Mouse (Mus musculus): ENCODE results near the gene BC025920.

BC025920 gene

DNA sequence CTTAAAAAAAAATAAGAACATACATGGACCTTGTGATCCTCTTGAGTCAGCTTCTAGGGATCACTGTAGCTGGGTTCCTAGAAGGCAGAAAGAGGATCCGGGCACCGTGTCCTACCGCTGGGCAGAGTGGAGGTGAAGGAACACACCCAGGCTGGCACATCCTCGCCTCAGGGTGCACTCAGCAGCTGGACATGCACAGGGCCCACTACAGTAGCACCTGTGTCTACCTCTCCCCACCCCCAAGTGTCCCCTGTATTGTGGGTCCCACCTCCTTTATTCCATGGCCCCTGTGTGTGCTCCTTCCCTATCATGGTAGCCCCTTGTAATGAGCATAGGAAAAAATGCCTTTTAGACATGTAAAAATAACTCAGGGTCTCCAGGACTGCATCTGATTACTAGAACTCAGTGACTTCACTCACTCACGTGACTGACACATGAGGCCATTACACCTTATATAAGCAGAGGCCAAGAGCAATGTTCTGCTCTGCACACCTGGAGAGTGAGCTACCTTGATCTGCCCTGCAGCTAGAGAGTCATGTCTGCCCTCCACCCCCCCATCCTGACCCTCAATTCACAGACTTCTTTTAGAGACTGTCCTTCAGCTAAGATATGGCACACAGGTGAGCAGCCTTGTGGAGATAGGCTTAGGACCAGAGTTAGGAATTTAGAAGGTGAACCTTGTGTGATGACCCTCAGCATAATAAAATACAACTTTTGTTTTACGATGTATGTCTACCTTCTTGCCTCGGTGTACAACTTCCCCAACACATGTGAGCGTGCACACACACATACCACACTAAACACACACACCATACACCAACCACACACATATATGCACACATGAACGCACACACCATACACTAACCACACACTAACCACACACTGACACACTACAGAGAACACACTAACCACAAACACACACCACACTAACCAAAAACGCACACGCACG is 1.8 kb upstream of the BC025920 start:
- no peak for DNase-seq

DNA sequence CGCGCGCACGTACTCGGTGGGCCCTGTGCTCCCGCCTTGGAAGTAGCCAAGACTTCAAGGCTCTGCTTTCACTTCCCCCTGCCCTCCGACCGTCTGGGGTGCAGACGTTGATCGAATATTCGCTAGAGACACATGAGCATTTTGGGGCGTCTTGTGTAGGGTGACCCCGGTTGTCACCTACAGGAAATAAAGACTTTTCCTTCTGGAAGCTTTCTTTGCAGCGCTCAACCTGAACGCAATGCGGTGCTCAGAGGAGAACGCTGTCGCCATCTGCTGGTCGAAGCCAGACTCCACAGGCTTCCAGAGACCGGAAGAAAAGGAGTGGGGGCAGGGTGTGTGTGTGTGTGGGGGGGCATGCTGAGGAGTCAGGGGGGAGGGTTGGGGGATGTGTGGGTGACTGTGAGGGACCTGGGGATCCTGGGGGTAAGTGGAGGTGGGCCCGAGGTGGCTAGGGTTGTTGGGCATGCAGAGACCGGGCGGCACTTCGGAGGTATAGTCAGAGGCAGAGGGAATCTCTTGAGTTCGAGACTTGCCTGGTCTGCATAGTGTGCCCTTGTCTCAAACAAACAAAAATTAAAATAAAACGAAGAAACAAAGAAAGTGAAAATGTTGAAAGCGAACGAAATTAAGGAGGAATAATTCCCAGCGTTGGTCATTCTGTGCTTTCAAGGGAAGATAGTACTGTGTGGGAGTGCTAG is 953 bp upstream of the BC025920 start:
- DNase-seq: peak; percentile 85 to 90

GRCm38 (mm10) chr10:81605666-81605973 is 450 bp upstream of the BC025920 start:
- DNase-seq: no peak

GRCm38 (mm10) chr10:81608308-81608707 is 2.2 kb downstream of the BC025920 start:
- no peak for DNase-seq

DNA sequence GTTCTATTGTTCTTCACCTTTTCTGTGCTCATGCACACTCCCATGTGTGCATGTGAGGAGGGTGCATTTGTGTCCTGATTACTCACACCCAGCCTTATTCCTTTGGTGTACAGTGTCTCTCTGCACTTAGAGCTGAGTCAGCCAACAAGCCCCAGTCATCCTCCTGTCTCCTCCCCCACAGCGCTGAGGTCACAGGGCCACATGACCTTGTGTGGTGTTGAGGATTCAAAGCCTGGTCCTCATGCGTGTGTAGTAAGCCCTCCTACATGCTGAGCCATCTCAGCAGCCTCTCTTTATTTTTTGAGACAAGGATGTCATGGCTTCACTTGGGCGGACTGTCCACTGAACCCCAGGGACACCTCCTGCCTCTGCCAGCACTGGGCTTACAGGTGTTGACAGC is 6.7 kb downstream of the BC025920 start:
- no peak for DNase-seq

- DNase-seq: no peak
These were observed 9.4 kb downstream of the BC025920 start for GRCm38 (mm10) chr10:81615486-81615885.

DNA sequence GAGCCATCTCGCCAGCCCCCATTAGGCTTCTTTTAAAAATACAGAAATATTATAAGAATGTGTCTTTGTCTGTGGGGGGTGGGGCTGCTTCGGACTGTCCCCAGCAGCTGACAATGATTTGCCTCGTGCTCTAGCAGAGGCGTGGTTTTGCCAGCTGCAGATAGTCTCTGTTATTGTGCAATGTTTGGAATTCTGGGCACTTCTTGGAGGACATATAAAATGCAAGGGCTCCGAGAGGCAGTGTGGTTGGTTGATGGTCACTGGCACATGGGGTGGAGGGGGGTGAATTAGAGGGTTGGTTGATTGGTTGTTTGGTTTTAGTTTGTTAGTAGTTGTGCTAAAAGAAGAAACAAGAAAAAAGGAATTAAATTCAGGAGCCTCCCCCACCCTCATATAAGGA is 13.9 kb downstream of the BC025920 start:
- DNase-seq: no peak

- no peak for DNase-seq
These were observed 14.7 kb downstream of the BC025920 start for GRCm38 (mm10) chr10:81620786-81621185.

- DNase-seq: no peak
These were observed 17.4 kb downstream of the BC025920 start for GRCm38 (mm10) chr10:81623441-81623840.

GRCm38 (mm10) chr10:81626101-81626993 is 20.3 kb downstream of the BC025920 start:
- no peak for DNase-seq

- DNase-seq: peak; percentile 95 to 96
These were observed 21.1 kb downstream of the BC025920 start, which contains the start of gene Sirt6 for GRCm38 (mm10) chr10:81626994-81627835. TSS of gene Sirt6 (minus strand) at chr10:81627797.

GRCm38 (mm10) chr10:81627836-81628220 is 21.8 kb downstream of the BC025920 start:
- DNase-seq: no peak

DNA sequence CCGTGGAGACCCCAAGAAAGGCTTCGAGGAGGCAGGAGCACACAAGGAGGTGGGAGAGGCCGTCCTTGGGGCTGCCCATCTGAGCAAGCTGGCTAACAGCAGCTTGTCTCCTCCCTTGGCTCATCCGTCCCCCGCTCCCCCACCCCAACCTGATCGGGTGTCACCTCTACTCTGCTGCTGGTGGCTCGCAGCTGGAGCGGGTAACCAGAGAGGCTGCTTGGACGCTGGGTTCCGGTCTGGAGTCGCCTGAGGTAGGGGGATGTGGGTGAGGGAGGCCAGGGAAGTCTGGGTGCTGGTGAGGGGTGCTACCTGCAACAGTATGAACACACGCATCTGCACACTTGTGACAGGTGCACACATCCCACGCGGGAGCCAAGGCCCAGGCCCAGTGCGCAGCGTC is 22.3 kb downstream of the BC025920 start, which contains the start of gene Ankrd24:
Gene Ankrd24, plus strand, starts transcription at position 151 of the 400 bp plus-strand sequence.
- DNase-seq: no peak

DNA sequence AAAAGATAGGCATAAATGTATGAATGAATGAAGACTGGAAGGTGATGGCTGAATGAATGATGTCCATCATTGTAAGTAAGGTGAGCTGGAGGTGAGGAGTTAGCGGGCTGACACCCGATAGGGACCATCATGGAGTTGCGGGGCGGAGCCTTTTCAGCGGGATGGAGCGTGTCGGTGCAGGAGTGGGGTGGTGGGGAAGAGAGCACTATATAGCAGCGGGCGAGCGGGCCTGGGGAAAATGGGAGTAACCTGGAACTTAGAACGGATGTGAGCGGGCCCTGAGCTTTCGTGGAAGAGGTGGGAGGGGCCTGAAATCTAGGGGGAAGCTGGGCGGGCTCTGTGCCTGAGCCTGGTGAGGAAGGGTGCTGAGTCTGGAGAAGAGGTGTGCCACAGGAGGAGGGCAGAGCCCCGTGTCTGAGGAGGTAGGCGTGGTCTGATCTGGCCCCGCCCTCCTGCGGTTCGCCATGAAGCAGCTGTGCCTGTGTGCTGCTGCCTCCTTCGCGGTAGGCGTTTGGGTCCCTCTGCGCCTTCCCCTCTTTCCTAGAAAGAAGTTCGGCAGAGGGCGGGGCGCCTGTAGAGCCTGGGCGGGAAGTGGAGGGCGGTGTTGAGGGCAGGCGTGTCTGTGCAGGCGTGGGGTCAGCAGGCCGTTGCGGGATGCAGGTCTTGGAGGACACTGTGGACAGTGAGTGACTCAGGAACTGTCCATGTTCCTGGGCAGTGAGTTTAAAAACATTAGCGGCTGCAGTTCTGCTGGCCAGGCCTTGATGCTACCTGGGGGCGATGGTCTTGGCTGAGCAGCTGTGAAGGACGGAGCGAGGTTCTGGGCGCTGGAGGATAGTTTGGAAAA is 27.4 kb downstream of the BC025920 start:
- peak; percentile 90 for DNase-seq

- DNase-seq: no peak
These were observed 30.3 kb downstream of the BC025920 start for GRCm38 (mm10) chr10:81636338-81636737.

DNA sequence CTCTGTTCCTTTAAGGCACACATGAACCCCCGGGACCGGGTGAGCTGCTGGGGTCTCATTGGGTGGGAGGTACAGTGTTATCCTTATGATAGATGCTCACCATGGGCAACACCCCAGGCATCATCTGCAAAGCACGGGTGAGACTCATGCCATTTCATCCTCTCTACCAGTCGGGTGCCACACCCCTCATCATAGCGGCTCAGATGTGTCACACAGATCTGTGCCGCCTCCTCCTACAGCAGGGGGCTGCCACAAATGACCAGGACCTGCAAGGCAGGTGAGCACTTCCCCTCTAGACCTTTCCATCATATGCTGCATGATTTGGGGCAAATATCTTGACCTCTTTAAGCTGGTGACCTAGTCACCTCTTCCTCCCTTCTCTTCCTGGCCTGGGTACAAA is 32.0 kb downstream of the BC025920 start:
- no peak for DNase-seq

DNA sequence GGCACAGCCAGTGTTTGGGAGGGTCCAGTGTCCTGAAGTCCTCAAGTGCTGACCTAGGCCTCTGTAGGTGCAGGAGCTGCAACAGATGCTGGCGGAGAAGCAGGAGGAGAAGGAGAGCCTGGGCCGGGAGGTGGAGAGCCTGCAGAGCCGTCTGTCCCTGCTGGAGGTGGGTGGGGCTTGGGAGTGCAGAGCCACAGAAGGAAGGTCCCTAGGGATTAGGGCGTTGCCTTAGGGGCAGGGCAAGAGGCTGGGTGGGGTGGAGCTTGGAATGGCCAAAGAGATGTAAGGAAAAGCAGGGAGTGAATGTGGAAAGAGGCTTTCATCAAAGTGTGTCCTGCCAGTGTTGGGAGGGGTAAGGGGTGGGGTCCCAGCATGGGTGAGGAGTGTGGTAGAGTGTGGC is 34.8 kb downstream of the BC025920 start:
- peak; percentile 20 to 21 for DNase-seq

- peak in 1 of 2 experiments; percentile 1 for DNase-seq
These were observed 35.5 kb downstream of the BC025920 start for GRCm38 (mm10) chr10:81641566-81641965.

DNA sequence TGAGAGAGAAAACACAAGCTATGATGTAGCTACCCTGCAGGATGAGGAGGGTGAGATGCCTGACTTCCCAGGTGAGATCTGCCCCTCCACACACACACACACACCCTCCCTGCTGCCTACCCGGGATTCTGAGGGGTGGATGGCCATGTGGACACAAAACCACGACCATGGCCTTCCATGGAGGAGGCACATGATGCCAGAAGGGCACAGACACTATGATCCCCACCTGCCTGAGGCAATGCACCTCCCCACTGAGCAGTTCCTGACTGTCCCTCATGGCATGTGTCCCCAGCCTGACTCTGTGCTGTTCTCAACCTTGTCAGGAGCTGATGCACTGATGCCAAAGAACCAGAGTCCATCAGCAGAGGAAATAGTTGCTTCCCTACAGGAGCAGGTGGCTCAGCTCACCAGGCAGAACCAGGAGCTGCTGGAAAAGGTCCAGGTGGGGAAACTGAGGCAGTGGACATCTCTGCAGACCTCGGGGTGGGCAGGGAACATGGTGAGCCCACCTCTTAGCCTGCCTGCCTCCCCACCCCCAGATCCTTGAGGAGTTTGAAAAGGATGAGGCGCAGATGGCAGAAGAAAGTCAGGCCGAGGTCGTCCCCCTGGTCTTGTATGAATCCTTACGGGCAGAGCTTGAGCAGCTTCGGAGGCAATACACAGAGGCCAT is 36.0 kb downstream of the BC025920 start:
- peak in 1 of 2 experiments; percentile 5 for DNase-seq
